Mouse (Mus musculus) thymus, postnatal 25 days (tissue): ENCODE measurements at regions not wholly inside any gene's neighbourhood (a gene's known extent, or its start where the extent isn't known, plus 50 kb on each side); places are given as distances from the start of the nearest gene placed in this dataset.
A peak's percentile ranks its signal among the peaks of the same experiment; 100 is the strongest.

Experiments used
- DNase-seq: peaks from one replicate; pipeline ENCODE4 v3.0.0; 2022

- DNase-seq: no peak
These were observed 65.2 kb upstream of the Cabcoco1 start for GRCm38 (mm10) chr10:68606848-68607247.

DNA sequence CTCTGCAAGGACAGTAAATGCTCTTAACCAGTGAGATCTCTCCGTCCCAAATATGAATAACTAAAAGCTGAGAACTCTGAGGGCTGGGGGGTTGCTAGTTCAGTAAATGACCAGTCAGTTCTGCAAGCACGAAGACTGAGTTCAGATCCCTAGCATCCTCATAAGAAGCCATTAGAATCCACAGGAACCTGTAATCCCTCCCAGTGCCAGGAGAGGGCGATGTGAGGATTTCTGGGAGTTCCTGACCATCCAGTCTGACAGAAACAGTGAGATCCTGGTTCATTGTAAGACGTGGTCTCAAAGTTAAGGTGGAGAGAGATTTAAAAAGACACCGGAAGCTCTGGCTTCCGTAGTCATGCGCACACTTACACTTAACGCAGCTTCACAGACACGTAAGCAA, 70.2 kb upstream of the Cabcoco1 start:
- DNase-seq: peak; percentile 8

- DNase-seq: no peak
These were observed 71.0 kb upstream of the Cabcoco1 start for GRCm38 (mm10) chr10:68612727-68613126.

DNA sequence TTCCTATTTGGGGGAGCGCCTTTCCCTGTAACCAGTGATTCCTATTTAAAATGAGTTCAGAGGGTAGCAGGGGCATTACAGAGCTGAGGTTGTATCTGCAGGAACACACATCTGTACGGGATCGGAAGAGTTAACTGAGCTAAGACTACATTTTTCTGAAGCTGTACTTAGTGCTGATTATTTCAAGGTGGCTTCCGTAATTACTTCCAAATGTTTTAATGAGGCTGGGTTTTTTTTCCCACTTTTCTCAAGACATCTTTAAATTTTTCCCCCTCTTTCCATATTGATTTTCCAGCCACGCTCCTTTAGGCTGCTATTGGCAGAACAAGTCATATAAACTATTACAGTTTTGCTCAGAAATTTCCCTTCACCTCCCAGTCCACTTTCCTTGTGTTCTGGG, 82.1 kb upstream of the Cabcoco1 start:
- DNase-seq: no peak

DNA sequence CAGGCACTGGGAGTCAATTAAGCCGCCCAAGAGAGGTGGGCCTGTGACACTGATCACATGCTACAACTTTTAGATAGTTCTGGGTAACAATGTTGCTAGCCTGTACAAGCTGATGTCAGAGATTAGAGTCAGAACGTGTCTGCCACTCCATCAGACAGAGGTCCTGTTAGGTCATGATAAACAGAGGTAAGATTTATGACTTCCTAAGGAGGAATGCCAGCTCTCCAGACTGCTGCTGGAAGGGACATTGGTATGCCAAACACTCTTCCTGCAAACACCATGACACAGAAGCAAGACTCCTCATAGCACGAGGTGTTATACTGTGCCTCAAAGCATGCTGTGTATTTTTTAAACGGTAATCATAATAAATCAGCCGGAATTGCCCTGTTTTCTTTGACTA, 83.6 kb upstream of the Cabcoco1 start:
- DNase-seq: no peak

DNA sequence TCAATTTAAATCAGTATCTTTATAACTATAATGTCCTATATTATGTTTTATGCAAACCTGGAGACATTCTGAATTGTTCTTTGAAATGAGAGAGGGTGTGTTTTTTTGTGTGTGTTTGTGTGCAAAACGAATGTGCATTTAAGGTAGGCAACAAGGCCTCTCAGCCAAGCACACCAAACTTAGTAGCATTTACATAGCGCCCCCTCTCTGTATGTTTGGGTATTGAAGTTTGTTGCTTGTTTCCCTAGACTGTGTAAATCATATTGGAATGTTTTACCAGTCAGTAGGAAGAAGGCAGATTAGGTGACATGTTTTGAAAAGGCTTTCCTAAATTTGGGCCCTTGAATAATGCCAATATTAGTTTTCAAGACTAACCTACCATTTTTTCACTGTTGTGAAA, 84.1 kb upstream of the Cabcoco1 start:
- DNase-seq: no peak

GRCm38 (mm10) chr10:68629486-68629885, 87.8 kb upstream of the Cabcoco1 start:
- no peak for DNase-seq

DNA sequence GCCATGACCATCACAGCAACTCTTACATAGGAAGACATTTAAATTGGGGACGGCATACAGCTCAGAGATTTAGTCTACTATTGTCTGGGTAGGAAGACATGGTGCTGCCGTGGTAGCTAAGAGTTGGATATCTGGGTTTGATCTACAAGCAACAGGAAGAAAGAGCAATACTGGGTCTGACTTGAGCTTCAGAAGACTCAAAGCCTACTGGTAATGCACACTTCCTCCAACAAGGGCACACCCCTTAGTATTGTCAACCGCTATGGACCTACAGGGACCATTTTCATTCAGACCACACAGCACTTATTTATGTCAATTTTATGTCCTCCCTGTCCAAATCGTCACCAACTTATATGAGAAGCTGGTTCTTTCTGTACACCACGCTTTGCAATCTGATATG, 90.3 kb upstream of the Tmem26 start:
- DNase-seq: no peak

DNA sequence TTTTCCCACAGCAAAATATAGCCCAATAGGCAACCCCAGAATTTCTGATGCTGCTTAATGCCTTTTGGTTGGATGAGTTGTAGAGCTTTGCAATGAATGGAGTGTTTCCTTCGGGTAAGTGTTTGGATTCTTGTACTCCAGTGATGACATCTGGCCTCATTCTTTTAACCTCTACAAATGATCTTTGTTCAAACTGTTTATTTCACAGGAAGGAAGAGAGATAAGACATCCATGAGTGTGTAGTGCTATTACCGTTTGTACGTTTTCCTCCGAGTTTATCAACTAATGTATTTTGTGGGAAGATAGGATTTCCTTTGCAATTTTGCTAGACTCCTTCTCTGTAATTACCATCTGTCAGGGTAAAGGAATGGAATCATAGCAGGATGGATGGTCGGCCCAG, 70.7 kb upstream of the Tmem26 start:
- no peak for DNase-seq

- no peak for DNase-seq
These were observed 68.0 kb upstream of the Tmem26 start for GRCm38 (mm10) chr10:68655491-68655890.

GRCm38 (mm10) chr10:68666094-68666493, 57.4 kb upstream of the Tmem26 start:
- no peak for DNase-seq

GRCm38 (mm10) chr10:68669330-68669729, 54.1 kb upstream of the Tmem26 start:
- no peak for DNase-seq

DNA sequence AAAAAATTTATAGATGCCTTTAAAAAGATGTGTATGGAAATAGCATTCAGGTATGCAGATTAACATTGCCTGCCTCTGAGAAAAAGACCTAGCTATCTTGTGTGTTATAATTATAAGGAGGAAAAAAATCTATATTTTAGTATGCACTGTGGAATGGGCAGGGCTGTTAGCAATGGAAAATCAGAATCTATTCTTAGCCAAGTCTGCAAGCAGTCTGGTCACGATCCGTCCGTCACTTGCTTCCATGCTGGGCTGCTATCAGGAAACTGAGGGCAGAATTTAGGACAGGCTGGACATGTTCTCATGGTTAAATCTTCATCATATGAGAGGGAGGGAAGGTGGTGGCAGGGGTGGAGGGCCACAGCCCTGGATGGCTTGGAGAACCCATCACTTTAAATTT, 53.5 kb upstream of the Tmem26 start:
- no peak for DNase-seq

DNA sequence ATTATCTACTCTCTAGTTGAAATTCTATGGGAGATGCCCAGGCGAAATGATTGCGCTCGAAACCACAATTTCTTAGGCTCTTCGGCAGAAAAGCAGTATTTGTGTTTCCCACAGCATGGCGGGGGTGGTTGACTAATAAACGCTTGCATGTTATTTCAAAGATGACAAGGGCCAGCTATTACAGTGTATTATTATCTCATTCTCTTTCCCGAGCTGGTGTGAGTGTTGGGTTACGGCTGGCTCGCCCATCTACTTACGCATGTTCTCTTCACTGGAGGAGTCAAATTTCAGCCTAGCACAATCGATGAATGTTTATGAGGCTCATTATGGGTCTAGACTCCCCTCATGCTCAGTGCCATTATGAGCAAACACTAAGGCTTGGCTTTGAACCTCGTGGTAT, 51.2 kb upstream of the Tmem26 start:
- no peak for DNase-seq

GRCm38 (mm10) chr10:68673102-68673872, 50.2 kb upstream of the Tmem26 start:
- DNase-seq: peak; percentile 15
